Mouse (Mus musculus): ENCODE data around the gene Magi1.

Gene Magi1

DNA sequence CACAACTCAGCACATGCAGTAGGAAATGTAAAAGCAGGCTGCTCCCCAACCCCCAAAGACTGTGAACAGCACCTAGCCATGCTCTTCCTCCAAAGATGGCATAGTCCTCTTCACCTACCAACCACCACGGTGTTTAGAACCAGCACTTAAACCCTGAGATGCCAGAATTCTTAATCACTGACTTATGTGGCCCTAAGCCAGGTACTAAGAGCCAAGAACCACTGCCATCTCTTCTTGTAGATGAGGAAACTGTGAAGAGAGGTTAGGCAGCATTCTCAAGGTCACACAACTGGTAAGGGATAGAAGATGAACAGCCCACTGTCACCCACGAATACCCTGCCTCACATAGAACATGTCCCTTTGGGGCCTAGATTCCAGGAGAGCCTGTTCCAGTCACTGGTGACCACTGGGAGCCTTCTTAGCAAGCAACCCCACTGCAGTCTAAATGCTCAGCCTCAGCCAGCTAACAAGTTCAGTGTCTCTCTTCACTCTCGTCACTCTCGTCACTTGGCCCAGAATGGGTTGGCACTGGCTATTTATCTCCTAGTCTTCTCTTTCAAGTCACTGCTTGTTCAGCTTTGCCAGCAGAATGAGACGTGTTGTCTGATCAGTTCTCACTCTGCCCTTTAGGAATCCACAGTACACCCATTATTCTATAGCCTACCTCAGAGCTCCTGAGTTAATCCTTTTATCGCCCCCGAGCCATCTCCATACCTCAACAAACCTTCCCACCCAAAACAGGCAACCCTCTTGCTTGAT is 19.4 kb downstream of the Magi1 start:
- in situ Hi-C loops (cut with MboI; ENCODE audit: low pct_unique_long_range_greater_than_20kb in 1 of 2, low sequenced_read_pairs in 2 of 2, unreplicated experiment in 1 of 2) = no loop called here

DNA sequence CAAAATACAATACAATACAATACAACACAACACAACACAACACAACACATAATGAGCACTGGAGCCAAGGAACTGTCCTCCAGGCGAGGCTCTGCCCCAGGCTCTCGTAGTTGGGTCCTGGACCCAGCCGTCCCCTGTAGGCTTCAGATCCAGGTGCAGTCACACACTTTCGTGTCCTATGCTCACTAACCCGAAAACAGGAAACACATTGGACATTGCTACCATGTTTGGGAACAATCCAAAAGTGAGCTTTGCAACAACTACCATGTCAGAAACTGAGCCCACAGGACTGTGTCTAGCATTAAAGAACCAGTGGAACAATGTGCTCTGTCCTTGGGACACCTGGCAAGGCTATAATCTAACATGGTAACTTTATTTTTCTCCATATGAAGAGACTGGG is 22.9 kb downstream of the Magi1 start:
- in situ Hi-C loops (cut with MboI; ENCODE audit: low pct_unique_long_range_greater_than_20kb in 1 of 2, low sequenced_read_pairs in 2 of 2, unreplicated experiment in 1 of 2) = no loop called here

DNA sequence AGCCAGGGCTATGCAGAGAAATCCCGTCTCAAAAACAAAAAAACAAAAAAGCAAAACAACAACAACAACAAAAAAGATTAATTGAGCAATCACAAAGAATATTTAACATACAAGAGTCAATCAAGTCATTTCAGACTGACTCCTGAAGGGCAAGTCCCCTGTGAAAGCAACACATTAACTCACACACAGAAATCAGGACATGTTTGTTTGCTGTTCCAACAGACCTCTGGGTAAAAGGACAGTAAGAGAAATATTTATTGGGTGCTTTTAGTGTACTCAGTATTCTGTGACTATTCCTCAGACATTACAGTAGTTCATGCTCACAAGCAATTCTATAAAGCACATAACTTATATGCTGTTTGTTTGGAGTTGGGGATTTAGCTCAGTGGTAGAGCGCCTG is 23.7 kb downstream of the Magi1 start:
- in situ Hi-C loops (cut with MboI; ENCODE audit: low pct_unique_long_range_greater_than_20kb in 1 of 2, low sequenced_read_pairs in 2 of 2, unreplicated experiment in 1 of 2) = no loop called here

DNA sequence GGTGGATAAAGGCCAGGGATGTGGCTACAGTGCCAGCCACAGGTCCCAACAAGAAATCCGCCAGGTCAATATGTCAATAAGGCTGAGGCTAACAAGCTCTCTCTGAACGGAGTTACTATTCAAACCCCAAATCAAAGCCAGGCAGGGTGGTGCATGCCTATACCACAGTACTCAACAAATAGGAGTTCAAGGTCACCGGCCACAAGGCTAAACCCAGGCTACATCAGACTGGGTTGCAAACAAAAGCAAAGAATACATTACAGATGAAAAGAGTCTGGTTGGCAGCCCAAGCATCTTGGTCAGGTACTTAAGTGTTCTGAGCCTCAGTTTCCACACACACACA is 25.9 kb downstream of the Magi1 start:
- in situ Hi-C loops (cut with MboI; ENCODE audit: low pct_unique_long_range_greater_than_20kb in 1 of 2, low sequenced_read_pairs in 2 of 2, unreplicated experiment in 1 of 2) = no loop called here

DNA sequence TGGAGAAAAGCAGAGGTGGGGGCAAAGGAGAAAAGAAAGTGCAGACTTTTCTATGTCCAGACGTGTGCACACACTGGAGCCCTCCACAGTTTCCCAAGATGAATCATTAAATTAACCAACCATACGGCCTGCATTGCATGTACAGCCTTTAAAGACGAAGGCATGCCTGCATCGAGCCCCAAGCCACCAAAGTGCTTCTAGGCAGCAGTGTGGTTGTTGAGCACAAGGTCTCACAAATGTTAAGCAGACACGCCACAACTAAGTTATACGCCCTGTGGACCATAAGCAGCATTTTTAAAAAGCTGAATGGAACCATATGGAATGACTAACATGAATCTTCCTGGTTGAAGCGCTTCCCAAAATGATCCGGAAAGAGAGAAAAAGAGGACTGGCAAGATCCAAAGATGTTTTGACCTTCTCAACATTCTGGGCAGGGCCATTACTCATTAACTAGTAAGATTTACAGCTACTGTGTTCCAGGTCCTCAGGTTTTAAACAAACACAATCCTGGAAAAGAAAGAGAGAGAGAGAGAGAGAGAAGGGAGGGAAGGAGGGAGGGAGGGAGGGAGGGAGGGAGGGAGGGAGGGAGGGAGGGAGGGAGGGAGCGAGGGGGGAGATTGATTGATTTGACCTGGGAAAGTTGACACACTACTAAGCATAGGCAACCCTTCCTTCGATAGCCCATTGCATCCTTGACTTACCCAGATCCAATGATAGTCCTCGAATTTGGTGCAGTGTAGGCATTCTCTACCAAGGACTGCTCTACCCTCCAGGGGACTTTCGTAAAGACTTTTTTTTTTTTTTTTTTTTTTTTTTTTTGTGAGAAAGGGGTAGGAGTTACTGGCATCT is 26.5 kb downstream of the Magi1 start:
- in situ Hi-C loops (cut with MboI; ENCODE audit: low pct_unique_long_range_greater_than_20kb in 1 of 2, low sequenced_read_pairs in 2 of 2, unreplicated experiment in 1 of 2) = no loop called here

DNA sequence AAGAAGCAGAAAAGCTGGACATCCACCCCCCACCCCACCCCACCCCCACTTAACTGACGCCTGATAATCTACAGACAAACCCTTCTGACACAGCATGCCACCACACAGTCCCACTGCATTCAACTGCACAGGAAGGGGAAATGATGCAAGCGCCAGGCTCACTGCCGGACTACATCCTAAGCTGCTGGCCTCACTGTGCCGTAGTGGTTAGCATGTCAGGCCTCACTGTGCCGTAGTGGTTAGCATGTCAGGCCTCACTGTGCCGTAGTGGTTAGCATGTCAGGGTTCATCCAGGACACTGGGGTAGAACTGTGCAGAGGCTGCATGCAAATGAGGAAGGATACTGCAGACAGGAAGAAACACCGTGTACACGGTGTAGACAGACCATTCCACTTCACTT is 29.8 kb downstream of the Magi1 start:
- in situ Hi-C loops (cut with MboI; ENCODE audit: low pct_unique_long_range_greater_than_20kb in 1 of 2, low sequenced_read_pairs in 2 of 2, unreplicated experiment in 1 of 2) = no loop called here

DNA sequence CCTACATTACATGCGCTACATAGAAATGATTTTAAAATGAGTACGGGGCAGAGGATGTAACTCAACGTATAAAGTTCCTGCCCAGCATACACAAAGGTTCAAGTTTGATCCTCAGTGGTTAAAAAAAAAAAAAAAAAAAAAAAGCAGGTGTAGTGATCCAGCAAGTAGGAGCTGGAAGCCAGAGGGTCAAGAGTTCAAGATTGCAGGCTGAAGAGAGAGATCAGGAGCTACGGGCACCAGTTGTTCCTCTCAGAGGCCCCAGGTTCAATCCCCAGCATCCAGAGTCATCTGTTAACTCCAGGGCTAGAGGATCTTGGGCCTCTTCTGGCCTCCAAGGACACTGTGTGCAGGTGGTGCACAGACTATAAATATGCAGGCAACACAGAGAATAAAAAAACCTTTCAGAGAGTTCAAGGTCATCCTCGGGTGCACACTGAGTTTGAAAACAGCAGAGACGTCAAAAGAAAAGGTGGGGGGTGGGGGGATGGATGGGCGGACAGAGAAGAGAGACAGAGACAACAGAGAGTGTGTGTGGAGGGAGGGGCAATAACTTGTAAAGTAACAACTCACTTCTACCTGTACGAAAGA is 32.3 kb downstream of the Magi1 start:
- in situ Hi-C loops (cut with MboI; ENCODE audit: low pct_unique_long_range_greater_than_20kb in 1 of 2, low sequenced_read_pairs in 2 of 2, unreplicated experiment in 1 of 2) = no loop called here

DNA sequence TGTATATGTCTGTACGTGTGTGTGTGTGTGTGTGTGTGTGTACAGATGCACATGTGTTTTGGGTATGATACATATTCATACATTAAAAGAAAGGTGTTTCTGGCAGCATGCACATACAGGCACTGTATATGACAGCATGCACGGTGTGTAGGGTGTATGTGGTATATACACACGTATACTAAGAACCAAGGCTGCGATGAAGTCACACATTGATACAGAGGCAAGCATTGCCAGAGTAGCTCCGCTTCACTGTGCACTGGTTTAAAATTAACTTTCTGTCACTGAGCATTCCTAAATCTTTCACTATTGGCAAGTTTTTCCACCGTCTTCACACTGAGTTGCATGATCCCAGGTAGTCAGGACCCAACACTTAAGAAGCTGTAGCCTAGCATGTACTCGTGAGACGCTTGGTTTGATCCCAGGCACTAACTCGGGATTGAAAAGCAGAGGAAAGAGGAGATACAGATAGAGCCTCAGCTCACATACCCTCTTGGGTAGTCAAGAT is 34.4 kb downstream of the Magi1 start:
- in situ Hi-C loops (cut with MboI; ENCODE audit: low pct_unique_long_range_greater_than_20kb in 1 of 2, low sequenced_read_pairs in 2 of 2, unreplicated experiment in 1 of 2) = no loop called here

DNA sequence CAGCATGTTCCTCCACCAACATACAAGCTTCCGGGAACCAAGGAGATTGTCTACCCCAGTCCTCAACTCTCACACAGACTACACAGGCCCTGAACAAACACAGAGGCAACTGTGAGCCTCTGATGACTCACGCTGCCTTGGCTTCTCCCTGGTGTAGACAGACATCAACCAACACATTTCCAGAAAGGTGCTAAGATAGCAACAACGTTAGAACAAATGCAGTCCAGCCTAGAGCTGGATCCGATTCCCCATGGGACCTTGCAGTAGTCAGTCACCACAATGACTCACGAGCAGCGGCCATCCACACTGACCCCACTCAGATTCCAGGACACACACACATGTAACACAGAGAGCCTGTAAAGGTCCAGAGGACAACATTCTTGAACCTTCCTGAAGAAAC is 42.5 kb downstream of the Magi1 start:
- in situ Hi-C loops (cut with MboI; ENCODE audit: low pct_unique_long_range_greater_than_20kb in 1 of 2, low sequenced_read_pairs in 2 of 2, unreplicated experiment in 1 of 2) = no loop called here

DNA sequence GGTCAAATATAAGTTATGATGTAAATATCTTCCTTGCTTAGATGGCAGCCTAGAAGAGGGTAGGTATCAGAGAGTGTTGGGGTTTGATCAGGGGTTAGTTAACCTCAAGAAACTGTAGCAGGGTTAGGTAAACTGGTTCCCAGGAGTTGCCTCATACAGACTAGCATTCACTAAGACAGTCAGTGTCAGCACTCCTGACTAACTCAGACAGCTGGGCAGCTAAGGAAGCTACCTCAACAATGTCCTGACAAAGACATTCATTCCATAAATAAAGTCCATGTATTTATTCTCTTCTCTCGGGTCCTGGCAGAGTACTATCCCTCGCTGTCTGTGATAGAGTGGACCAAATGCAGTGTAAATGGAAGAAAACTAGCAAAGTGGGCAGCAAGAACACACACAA is 45.1 kb downstream of the Magi1 start:
- in situ Hi-C loops (cut with MboI; ENCODE audit: low pct_unique_long_range_greater_than_20kb in 1 of 2, low sequenced_read_pairs in 2 of 2, unreplicated experiment in 1 of 2) = no loop called here

DNA sequence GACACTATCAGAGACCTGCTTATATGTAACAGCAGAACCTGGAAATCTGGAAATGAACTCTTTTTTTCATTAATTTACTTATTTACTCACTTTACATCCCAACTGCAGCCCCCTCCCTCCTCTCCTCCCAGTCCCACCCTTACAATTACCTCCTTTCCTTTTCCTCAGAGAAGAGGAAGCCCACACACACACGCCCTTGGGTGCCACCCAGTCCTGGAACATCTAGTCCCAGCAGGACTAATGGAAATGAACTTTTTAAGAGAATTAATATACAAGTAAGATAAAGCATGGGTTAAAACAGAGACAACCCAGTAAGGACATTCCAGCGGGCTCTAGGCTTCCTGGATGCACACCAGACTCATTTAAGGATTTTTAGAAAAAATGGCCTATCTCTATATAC is 46.8 kb downstream of the Magi1 start:
- in situ Hi-C loops (cut with MboI; ENCODE audit: low pct_unique_long_range_greater_than_20kb in 1 of 2, low sequenced_read_pairs in 2 of 2, unreplicated experiment in 1 of 2) = no loop called here

DNA sequence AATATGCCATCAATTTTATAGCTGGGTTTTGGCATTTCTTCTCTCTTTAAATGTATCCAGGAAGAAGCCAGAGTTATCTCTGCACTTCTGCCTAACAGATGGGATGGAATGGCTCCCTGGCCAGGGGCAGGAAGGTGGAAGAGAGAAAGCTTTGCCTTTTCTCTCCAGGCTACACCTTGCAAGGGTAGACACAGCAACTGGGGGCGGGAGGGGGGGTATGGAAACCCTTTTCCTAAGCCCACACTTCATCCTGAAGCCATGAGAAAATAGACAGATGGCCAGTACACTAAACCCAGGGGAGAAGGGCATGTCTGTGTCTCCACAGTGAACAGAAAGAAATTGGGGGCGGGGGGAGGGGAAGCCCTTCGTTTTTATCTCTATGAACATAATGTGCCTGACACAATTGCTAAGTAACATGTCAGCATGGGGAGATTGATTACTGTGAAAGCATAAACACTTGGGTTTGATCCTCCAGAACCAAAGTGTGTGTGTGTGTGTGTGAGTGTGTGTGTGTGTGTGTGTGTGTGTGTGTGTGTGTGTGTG is 51.4 kb downstream of the Magi1 start:
- in situ Hi-C loops (cut with MboI; ENCODE audit: low pct_unique_long_range_greater_than_20kb in 1 of 2, low sequenced_read_pairs in 2 of 2, unreplicated experiment in 1 of 2) = no loop called here

DNA sequence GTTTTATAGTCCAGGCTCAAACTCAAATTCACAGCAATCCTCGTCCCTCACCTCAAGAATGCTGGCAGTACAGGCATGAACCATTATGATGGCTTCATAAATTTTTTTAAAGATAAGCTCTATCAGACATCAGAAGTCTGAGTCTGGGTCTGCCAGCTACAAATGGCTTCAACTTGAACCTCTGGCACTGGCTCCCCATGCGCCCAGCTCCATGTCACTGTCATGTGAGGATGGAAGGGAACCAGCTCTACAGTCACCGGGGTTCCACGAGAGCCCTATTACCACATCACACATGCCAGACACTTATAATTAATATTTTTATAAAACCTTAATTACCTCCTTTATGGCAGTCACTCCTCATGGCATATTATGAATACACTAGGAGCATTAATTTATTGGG is 51.9 kb downstream of the Magi1 start:
- in situ Hi-C loops (cut with MboI; ENCODE audit: low pct_unique_long_range_greater_than_20kb in 1 of 2, low sequenced_read_pairs in 2 of 2, unreplicated experiment in 1 of 2) = no loop called here

DNA sequence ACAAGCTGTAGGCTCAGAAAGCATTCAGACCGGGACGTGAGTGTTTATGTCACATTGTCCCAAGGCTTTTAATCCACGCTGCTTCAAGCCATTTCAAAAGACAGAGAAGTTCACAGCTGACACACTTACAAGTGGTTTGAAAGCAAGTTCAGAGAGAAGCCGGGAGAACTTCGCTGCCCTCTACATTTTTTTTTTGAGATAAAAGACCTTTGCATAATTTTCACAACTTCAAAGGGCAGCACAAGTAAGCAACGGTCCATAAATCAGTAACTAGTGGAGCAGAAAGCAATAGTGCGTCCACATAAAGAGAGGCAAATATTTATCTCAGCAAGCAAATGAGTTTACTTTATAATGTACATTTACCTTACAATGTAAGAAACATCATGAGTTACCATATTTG is 52.4 kb downstream of the Magi1 start:
- in situ Hi-C loops (cut with MboI; ENCODE audit: low pct_unique_long_range_greater_than_20kb in 1 of 2, low sequenced_read_pairs in 2 of 2, unreplicated experiment in 1 of 2) = no loop called here

DNA sequence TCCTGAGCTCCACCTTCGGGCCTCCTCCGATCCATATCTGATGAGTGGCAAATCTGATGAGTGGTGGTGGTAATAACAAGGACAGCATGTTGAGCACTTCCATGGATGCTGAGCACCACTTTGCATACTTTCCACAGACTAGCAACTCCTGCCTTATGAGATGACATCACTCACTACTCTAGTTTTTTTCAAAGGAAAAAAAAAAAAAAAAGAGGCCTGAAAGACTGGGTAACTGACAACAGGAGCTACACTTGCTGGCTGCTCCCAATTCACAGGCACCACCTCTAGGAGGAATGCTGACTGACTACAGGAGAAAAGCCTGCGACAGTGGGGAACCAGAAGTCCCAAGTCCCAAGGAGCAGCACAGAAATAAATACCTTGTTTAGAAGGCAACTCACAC is 52.8 kb downstream of the Magi1 start:
- in situ Hi-C loops (cut with MboI; ENCODE audit: low pct_unique_long_range_greater_than_20kb in 1 of 2, low sequenced_read_pairs in 2 of 2, unreplicated experiment in 1 of 2) = no loop called here

DNA sequence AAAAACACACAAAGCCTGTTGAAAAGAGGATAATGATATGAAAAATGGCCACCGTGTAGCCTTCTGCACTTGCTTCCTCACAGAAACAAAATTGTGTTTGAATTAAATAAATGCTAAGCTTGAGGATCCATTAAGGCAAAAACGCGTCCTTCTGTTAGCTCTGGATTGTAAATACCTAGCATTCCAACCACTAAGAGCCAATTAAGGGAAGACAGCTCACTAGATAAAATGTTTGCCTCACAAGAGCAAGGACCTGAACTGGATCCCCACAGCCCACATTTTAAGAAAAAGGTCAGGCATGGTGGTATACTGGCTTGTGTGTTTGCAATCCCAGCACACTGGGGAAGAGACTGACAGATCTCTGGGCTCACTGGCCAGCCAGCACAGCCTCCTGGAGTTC is 53.6 kb downstream of the Magi1 start:
- in situ Hi-C loops (cut with MboI; ENCODE audit: low pct_unique_long_range_greater_than_20kb in 1 of 2, low sequenced_read_pairs in 2 of 2, unreplicated experiment in 1 of 2) = no loop called here

DNA sequence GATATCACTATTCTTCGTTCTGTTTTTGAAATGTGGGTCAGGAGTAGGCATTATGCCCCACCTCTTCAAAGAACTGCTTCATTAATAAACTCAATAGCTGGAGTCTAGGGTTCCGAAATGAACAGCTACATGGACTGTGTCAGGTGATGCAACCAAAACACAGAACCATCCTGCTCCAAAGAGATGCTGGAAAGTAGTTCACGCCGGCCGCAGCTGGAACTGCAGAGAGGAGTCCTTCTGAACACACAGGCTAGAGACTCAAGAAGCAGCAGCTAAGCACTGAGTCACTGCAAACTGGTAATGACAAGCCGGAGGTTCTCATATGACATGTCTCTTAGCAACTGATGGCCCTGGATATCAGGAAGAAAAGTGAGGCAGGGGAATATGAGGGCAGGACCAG is 57.5 kb downstream of the Magi1 start:
- in situ Hi-C loops (cut with MboI; ENCODE audit: low pct_unique_long_range_greater_than_20kb in 1 of 2, low sequenced_read_pairs in 2 of 2, unreplicated experiment in 1 of 2) = no loop called here

DNA sequence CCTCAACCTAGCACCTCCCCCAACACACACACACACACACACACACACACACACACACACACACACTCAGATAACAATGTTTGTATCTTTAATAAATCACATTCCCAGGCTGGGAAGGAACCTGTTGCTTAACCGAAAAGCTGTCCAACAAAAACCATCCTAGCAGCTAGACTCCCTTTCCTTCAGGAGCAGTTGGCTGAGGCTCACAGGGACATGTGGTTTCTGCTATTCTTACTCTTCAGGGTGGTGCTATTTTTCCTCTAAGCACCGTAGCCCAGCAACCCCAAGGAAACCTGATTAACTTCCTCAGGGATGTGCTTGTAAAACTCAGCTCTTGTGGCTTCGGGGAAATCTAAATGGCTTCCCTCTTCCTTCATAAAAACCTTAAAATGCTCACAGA is 57.9 kb downstream of the Magi1 start:
- in situ Hi-C loops (cut with MboI; ENCODE audit: low pct_unique_long_range_greater_than_20kb in 1 of 2, low sequenced_read_pairs in 2 of 2, unreplicated experiment in 1 of 2) = no loop called here

DNA sequence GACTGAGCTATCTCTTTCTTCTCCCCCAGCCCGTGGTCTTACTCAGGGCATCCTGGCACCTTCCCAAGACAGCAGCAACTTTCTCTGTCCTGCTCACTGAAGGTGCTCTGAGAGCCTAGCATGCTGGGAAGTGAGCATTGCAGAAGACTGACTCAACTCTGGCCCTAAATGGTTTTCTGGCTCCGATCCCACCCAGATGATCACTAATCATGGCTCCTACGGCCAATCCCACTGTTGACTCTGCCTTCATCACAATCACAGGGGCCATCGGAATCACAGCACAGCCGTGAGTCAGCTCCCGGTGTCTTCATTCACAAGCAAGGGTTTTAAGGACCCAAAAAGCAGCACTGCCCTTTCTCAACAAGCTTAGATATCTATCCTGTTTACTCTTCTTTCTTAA is 58.6 kb downstream of the Magi1 start:
- in situ Hi-C loops (cut with MboI; ENCODE audit: low pct_unique_long_range_greater_than_20kb in 1 of 2, low sequenced_read_pairs in 2 of 2, unreplicated experiment in 1 of 2) = no loop called here

Data from mouse embryonic stem cell (cell line).